Mouse (Mus musculus) CH12.LX (cell line): Measurements from ENCODE around the gene Pomp. TPM values are rescaled to one million over a fixed set of nuclear protein-coding genes. Genes with fewer than 3 reads are reported as not detected.
A peak's percentile ranks its signal among the peaks of the same experiment; 100 is the strongest.

ENCODE experiments used
- DNase-seq: peaks from one replicate; pipeline ENCODE4 v3.0.0-alpha.2; 2013; ENCODE audit errors: extremely low read depth
- H3K27ac ChIP-seq: 2 replicates; pipeline ENCODE4 v1.5.1; 2012; ENCODE audit warnings: low read depth, mild to moderate bottlenecking, control low read depth, moderate library complexity; ENCODE audit not compliant: insufficient read depth
- H3K27me3 ChIP-seq: replicated peaks from 2 replicates; pipeline ENCODE3; 2012; ENCODE audit warnings: inconsistent platforms
- H3K36me3 ChIP-seq, 2 experiments: replicated peaks in 1 of 2; 2 replicates each; pipeline versions ENCODE3 to v1.6.1; 2012; ENCODE audit warnings: inconsistent platforms in 1 of 2, low read length in 1 of 2, mild to moderate bottlenecking in 1 of 2, mixed read lengths in 1 of 2, moderate library complexity in 1 of 2; ENCODE audit not compliant: control insufficient read depth in 1 of 2, insufficient read depth in 1 of 2
- H3K4me1 ChIP-seq, 2 experiments: 2 replicates each; pipeline ENCODE4 v1.6.1; 2012; ENCODE audit warnings: inconsistent platforms in 1 of 2, moderate library complexity in 1 of 2; ENCODE audit not compliant: insufficient read depth in 2 of 2, control insufficient read depth in 1 of 2
- H3K4me2 ChIP-seq: 2 replicates; pipeline ENCODE4 v1.6.1; 2012; ENCODE audit warnings: low read depth, mild to moderate bottlenecking, control low read depth; ENCODE audit not compliant: poor library complexity, insufficient read depth, severe bottlenecking
- H3K4me3 ChIP-seq, 3 experiments: fragments of 150-350 bp in 1 of 3; sonication (generic) in 1 of 3; replicated peaks in 1 of 3; 2 replicates each; pipeline versions ENCODE3 to v1.5.1; 2011 to 2012; ENCODE audit warnings: low read depth in 2 of 3, low read length in 2 of 3, mild to moderate bottlenecking in 2 of 3, moderate library complexity in 2 of 3, control low read depth in 1 of 3, improper control_type of control experiment in 1 of 3, inconsistent platforms in 1 of 3, mixed read lengths in 1 of 3; ENCODE audit not compliant: poor library complexity in 1 of 3
- H3K79me2 ChIP-seq: replicated peaks from 2 replicates; pipeline ENCODE4 v1.6.1; 2012; ENCODE audit warnings: mild to moderate bottlenecking, moderate library complexity; ENCODE audit not compliant: control insufficient read depth, poor library complexity, insufficient read depth, severe bottlenecking; ENCODE audit errors: extremely low read depth
- H3K9ac ChIP-seq: 2 replicates; pipeline ENCODE4 v1.6.1; 2012; ENCODE audit warnings: low read depth, mild to moderate bottlenecking, control low read depth, moderate library complexity; ENCODE audit not compliant: insufficient read depth
- H3K9me3 ChIP-seq: replicated peaks from 2 replicates; pipeline ENCODE3; 2012; ENCODE audit warnings: low read length, inconsistent platforms, mixed read lengths
- CTCF ChIP-seq, 2 experiments: IDR thresholded peaks in 1 of 2; conservative IDR thresholded peaks in 1 of 2; 2 replicates each; pipeline ENCODE4 v1.5.1; 2011 to 2012; ENCODE audit warnings: low read depth in 2 of 2, low read length in 2 of 2, improper control_type of control experiment in 1 of 2, inconsistent platforms in 1 of 2, mild to moderate bottlenecking in 1 of 2, moderate library complexity in 1 of 2
- E2F4 ChIP-seq: IDR thresholded peaks from 2 replicates; pipeline ENCODE4 v1.6.1; 2011; ENCODE audit warnings: low read depth, low read length, improper control_type of control experiment; ENCODE audit not compliant: insufficient replicate concordance
- GABPA ChIP-seq: IDR thresholded peaks from 2 replicates; pipeline ENCODE4 v1.6.1; 2012; ENCODE audit warnings: low read depth, low read length, improper control_type of control experiment, inconsistent platforms; ENCODE audit not compliant: insufficient replicate concordance
- JUND ChIP-seq: conservative IDR thresholded peaks from 2 replicates; pipeline ENCODE4 v1.6.1; 2011; ENCODE audit warnings: low read depth, low read length, improper control_type of control experiment
- MAZ ChIP-seq: IDR thresholded peaks from 2 replicates; pipeline ENCODE4 v1.6.1; 2012; ENCODE audit warnings: low read depth, mild to moderate bottlenecking, inconsistent platforms, low read length, improper control_type of control experiment, moderate library complexity
- MEF2A ChIP-seq: IDR thresholded peaks from 2 replicates; pipeline ENCODE4 v1.6.1; 2014; ENCODE audit warnings: low read depth, mild to moderate bottlenecking, inconsistent platforms, low read length, improper control_type of control experiment, borderline replicate concordance
- MXI1 ChIP-seq: IDR thresholded peaks from 2 replicates; pipeline ENCODE4 v1.6.1; 2011; ENCODE audit warnings: mild to moderate bottlenecking, low read depth, low read length, improper control_type of control experiment
- RAD21 ChIP-seq: IDR thresholded peaks from 2 replicates; pipeline ENCODE4 v1.6.1; 2011; ENCODE audit warnings: low read depth, mild to moderate bottlenecking, low read length, improper control_type of control experiment, moderate library complexity
- RCOR1 ChIP-seq: conservative IDR thresholded peaks from 2 replicates; pipeline ENCODE4 v1.6.1; 2012; ENCODE audit warnings: low read depth, mild to moderate bottlenecking, inconsistent platforms, low read length, improper control_type of control experiment
- SMC3 ChIP-seq: IDR thresholded peaks from 2 replicates; pipeline ENCODE4 v1.6.1; 2011; ENCODE audit warnings: low read depth, low read length, improper control_type of control experiment
- UBTF ChIP-seq: IDR thresholded peaks from 2 replicates; pipeline ENCODE4 v1.6.1; 2012; ENCODE audit warnings: low read depth, mild to moderate bottlenecking, inconsistent platforms, low read length, improper control_type of control experiment, moderate library complexity
- USF1 ChIP-seq: IDR thresholded peaks from 2 replicates; pipeline ENCODE4 v1.6.1; 2014; ENCODE audit warnings: low read depth, mild to moderate bottlenecking, inconsistent platforms, low read length, improper control_type of control experiment
- dilution Hi-C: fragments of 300-500 bp; cut with MboI; formaldehyde crosslinking; loops from 2 replicates; pipeline ENCODE4 v1.14.3; 2020; ENCODE audit warnings: low sequenced_read_pairs; ENCODE audit not compliant: extremely low pct_unique_long_range_greater_than_20kb, extremely low pct_ligation_motif_present
- in situ Hi-C: fragments of 300-500 bp; cut with MboI; formaldehyde crosslinking; loops from 3 replicates; pipeline ENCODE4 v1.14.3; 2019; ENCODE audit warnings: low sequenced_read_pairs, low pct_ligation_motif_present, low pct_unique_long_range_greater_than_20kb, mixed read lengths
- polyA plus RNA-seq: library from polyadenylated mRNA; unstranded; fragments of >175 nt; gene quantifications from 2 replicates; pipeline ENCODE4 v1.2.1, GENCODE M21; 2012; ENCODE audit warnings: low read depth; ENCODE audit not compliant: insufficient read length
- total RNA-seq, 2 experiments: library from RNA; depleted of rRNA; stranded (reverse); fragments of 300-350 nt in 1 of 2; fragments of >200 nt in 1 of 2; gene quantifications; 2 replicates each; pipeline ENCODE4 v1.2.3; 2012 to 2014

Pomp gene
- total and polyA plus RNA-seq, 3 experiments = 164 to 618 (median 303) TPM

DNA sequence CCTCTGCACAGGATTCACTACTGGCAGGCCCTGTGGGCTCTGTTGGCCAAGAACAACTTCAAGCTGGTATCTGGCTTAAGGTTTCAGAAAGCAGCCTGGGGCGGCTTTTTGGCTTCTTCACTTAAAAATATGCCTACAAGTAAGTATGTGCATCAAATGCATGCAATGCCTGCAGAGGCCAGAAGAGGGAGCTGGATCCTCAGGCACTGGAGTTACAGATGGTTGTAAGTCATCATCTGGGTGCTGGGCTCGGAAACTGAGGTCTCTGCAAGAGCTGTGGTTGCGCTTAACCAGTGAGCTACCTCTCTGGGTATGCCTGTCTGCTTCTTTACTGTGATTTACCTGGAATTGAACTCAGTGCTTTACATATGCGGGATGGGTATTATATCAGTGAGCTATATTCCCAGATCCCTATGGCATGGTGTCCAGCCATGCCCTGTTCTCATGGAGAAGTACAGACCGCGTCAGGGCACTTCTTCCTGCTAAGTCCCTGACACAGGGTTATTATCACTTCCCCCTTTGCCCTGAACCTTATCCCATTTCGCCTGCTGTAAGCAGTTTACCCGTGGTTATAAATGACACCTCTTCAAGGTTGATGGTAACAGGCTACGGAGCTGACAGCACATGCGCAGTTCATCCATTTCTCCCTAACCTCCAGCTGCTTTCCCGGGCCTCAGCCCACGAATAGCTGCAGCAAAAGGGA, 50.7 kb downstream of the Pomp start:
- Histone ChIP-seq H3K27ac (no peak overlapping the region), H3K36me3 (no peaks in the 10 kb centered on the region), H3K4me1 (peaks cover 0 to 19% of the 10 kb centered on the region in 2 experiments; a peak in 2 of 4 replicates), H3K9ac (no peak overlapping the region), H3K4me3 (no peak overlapping the region), H3K79me2 (no peaks in the 10 kb centered on the region), H3K27me3 (no peaks in the 10 kb centered on the region), H3K9me3 (peaks cover 3% of the 10 kb centered on the region), H3K4me2 (no peak overlapping the region)
- TF ChIP-seq CTCF (conservative IDR thresholded peaks at IDR 0.05 in 1 of 2, IDR thresholded peaks at IDR 0.05 in 1 of 2; ENCODE audit: low read depth in 2 of 2, low read length in 2 of 2) (peak in 1 of 2 experiments; percentile 18; a peak in 2 of 4 replicates), USF1 (no peak)
- peak; percentile 11 for DNase-seq
- dilution Hi-C loops (no loop called here), in situ Hi-C loops (no loop called here)

DNA sequence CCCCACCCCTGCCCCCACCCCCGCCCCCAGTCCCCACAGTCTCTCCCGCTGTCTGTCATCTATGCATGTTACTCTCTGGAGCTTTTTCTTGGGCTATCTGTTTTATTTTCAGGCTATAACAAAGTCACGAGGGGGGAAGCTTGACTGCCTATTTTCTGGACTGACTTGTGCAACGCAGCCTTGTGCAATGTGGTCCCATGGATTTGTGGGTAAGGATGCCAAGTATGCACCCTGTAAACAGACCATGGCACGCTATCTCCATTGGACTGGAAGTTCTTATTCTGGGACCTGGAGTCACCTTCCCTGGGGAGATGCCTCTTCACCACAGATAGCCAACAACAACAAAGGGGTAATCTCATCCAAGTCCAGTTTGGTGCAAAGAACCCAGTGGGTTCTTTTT, 51.5 kb downstream of the Pomp start:
- no peak overlapping the region for H3K4me3 ChIP-seq
- in situ Hi-C loops (no loop called here), dilution Hi-C loops (no loop called here)
- no peak overlapping the region for H3K27ac ChIP-seq
- no peak overlapping the region for H3K4me2 ChIP-seq
- no peaks in the 10 kb centered on the region for H3K36me3 ChIP-seq
- TF ChIP-seq UBTF (no peak), JUND (no peak), RCOR1 (no peak), E2F4 (no peak), MAZ (no peak), RAD21 (no peak), SMC3 (no peak), MXI1 (no peak), MEF2A (no peak), GABPA (no peak), CTCF (conservative IDR thresholded peaks at IDR 0.05 in 1 of 2, IDR thresholded peaks at IDR 0.05 in 1 of 2; ENCODE audit: low read depth in 2 of 2, low read length in 2 of 2) (no peak)
- no peak for DNase-seq
- H3K4me1 ChIP-seq = peaks cover 0 to 19% of the 10 kb centered on the region in 2 experiments; a peak in 2 of 4 replicates
- H3K9me3 ChIP-seq = peaks cover 3% of the 10 kb centered on the region
- H3K79me2 ChIP-seq = no peaks in the 10 kb centered on the region
- no peak overlapping the region for H3K9ac ChIP-seq
- no peaks in the 10 kb centered on the region for H3K27me3 ChIP-seq
